Mouse (Mus musculus) heart, embryonic 14.5 days (tissue): ENCODE measurements at regions not wholly inside any gene's neighbourhood (a gene's known extent, or its start where the extent isn't known, plus 50 kb on each side); places are given as distances from the start of the nearest gene placed in this dataset.

ENCODE experiments used
- ATAC-seq: fragments of 200-750 bp; cut with Nextera tagmentation; 2 replicates; pipeline ENCODE4 v1.8.0; 2017; ENCODE audit warnings: low read depth, moderate TSS enrichment; ENCODE audit not compliant: insufficient number of reproducible peaks, insufficient read depth, low FRiP score
- H3K27ac ChIP-seq, 2 experiments: fragments of 200-500 bp in 1 of 2; fragments of 300-500 bp in 1 of 2; sonication (generic) in 1 of 2; replicated peaks in 1 of 2; 2 replicates each; pipeline ENCODE4 v1.5.1; 2012 to 2014; ENCODE audit warnings: low read depth in 2 of 2, low read length in 2 of 2, control low read depth in 1 of 2, mild to moderate bottlenecking in 1 of 2, mixed read lengths in 1 of 2; ENCODE audit not compliant: control insufficient read depth in 1 of 2, insufficient read depth in 1 of 2
- H3K27me3 ChIP-seq: fragments of 300-500 bp; sonication (generic); 2 replicates; pipeline ENCODE4 v1.6.1; 2014; ENCODE audit warnings: mild to moderate bottlenecking, low read length, control low read depth; ENCODE audit not compliant: control insufficient read depth, insufficient read depth
- H3K36me3 ChIP-seq: fragments of 300-500 bp; sonication (generic); 2 replicates; pipeline ENCODE4 v1.6.1; 2014; ENCODE audit warnings: mild to moderate bottlenecking, control low read depth, low read length, mixed read lengths; ENCODE audit not compliant: control insufficient read depth, insufficient read depth
- H3K4me1 ChIP-seq, 2 experiments: fragments of 200-500 bp in 1 of 2; fragments of 300-500 bp in 1 of 2; sonication (generic) in 1 of 2; 2 replicates each; pipeline ENCODE4 v1.6.1; 2012 to 2014; ENCODE audit warnings: low read length in 2 of 2, control low read depth in 1 of 2, mixed read lengths in 1 of 2; ENCODE audit not compliant: control insufficient read depth in 2 of 2, insufficient read depth in 2 of 2
- H3K4me2 ChIP-seq: fragments of 300-500 bp; sonication (generic); 2 replicates; pipeline ENCODE4 v1.6.1; 2014; ENCODE audit warnings: mild to moderate bottlenecking, low read length
- H3K4me3 ChIP-seq, 2 experiments: fragments of 200-500 bp in 1 of 2; fragments of 300-500 bp in 1 of 2; sonication (generic) in 1 of 2; 2 replicates each; pipeline ENCODE4 v1.5.1; 2012 to 2014; ENCODE audit warnings: low read length in 2 of 2, mild to moderate bottlenecking in 2 of 2, control low read depth in 1 of 2, low read depth in 1 of 2, moderate library complexity in 1 of 2; ENCODE audit not compliant: control insufficient read depth in 1 of 2, insufficient read depth in 1 of 2
- H3K9ac ChIP-seq: fragments of 300-500 bp; sonication (generic); 2 replicates; pipeline ENCODE4 v1.6.1; 2014; ENCODE audit warnings: mild to moderate bottlenecking, low read length
- H3K9me3 ChIP-seq: fragments of 300-500 bp; sonication (generic); 2 replicates; pipeline ENCODE4 v1.6.1; 2016; ENCODE audit warnings: low read length, control low read depth; ENCODE audit not compliant: control insufficient read depth
- WGBS: fragments of 180-500 bp; shearing (Covaris S2); extraction: QIAGEN DNeasy Blood & Tissue Kit; methylation state at CpG from one replicate; pipeline ENCODE4 v1.1.7; 2014; 5-methylcytosine and 5-hydroxymethylcytosine counted together

DNA sequence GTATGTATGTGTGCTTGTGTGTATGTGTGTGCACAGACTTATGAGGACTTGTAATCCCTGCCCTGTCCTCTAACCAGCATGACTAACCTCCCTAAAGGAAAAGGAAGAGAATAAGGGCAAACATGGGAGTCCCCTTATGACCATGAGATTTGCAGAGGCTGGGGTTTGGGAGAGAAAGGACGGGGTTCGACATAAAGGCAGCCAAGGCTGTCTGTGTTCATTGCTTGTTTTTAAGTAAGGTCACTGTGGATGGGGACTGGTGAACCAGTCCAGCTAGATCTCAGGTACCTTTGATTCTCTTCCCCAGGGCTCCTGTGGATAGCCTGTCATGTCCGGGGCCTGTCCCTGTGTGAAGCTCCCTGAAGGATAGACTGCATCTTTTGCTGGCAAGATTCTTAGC is 55.6 kb downstream of the Irf2bp2 start:
- Histone ChIP-seq H3K9ac (no peak overlapping the region), H3K4me1 (peaks cover 47 to 59% of the 10 kb centered on the region in 2 experiments), H3K27ac (peak overlapping the region; percentile 34 to 99)

GRCm38 (mm10) chr8:126536928-126537618 is 56.7 kb downstream of the Irf2bp2 start:
- ATAC-seq: peak; percentile 51
- H3K27ac ChIP-seq: peak overlapping the region; percentile 99
- H3K4me2 ChIP-seq: peak overlapping the region; percentile 57
- no peaks in the 10 kb centered on the region for H3K9me3 ChIP-seq
- no peaks in the 10 kb centered on the region for H3K27me3 ChIP-seq
- peaks cover 43 to 58% of the 10 kb centered on the region in 2 experiments for H3K4me1 ChIP-seq
- H3K4me3 ChIP-seq: 0 out of 4 replicates have a peak overlapping the region, but pooled peaks have one; percentile 3 to 11
- H3K9ac ChIP-seq: peak overlapping the region; percentile 68
- no peaks in the 10 kb centered on the region for H3K36me3 ChIP-seq
- 1% methylated on average over 6 of the region's 6 CpGs for WGBS

More for the DNA sequence above, 55.6 kb downstream of the Irf2bp2 start:
- WGBS: 53% methylated on average over 3 of the region's 3 CpGs
- Histone ChIP-seq H3K4me2 (no peak overlapping the region; the same call in 1 of the 2 replicates), H3K9me3 (no peaks in the 10 kb centered on the region), H3K4me3 (no peak overlapping the region), H3K36me3 (no peaks in the 10 kb centered on the region), H3K27me3 (no peaks in the 10 kb centered on the region)
- ATAC-seq: no peak

DNA sequence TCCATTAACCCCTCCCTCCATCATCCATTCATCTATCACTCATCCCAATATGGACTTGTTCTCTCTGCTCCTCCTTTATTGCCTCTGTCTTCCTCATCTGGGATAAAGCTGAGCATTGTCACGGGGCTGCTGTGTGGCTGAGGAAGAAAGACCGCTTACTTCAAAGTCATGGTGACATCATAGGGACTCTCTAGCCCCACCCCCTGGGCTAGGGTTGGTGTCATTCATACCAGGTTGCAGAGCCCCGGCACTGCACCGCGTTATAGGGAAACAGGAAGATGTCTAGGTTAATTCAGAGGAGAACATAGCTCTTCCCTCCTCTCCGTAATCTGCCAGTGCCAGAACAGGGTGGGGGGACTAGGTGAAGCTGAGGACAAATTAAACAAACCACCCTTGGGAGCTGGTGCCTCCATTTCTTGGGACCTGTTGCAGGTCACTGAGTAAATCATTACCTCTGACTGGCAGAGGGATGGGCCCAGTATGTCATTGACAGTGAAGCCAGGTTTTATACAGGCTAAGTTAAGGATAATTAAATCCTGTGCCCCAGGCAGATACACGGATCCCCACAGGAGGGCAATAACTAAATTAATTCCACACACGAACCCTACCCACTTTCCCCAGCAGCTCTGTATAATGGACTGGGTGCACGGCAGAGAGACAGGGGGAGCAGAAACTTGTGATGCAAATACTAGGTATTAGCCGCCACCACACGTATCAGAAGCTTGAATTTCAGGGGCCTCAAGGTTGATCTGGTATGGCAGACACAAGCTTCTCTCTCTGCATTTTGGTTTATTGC is 57.5 kb downstream of the Irf2bp2 start:
- ATAC-seq: no peak
- Histone ChIP-seq H3K4me2 (peak overlapping the region; percentile 57), H3K27me3 (no peaks in the 10 kb centered on the region), H3K9me3 (no peaks in the 10 kb centered on the region), H3K4me1 (peaks cover 47 to 62% of the 10 kb centered on the region in 2 experiments), H3K27ac (peak overlapping the region; percentile 99), H3K9ac (peak overlapping the region; percentile 68), H3K36me3 (no peaks in the 10 kb centered on the region), H3K4me3 (no peak overlapping the region)
- 27% methylated on average over 11 of the region's 11 CpGs for WGBS

GRCm38 (mm10) chr8:126532284-126532974 is 57.6 kb upstream of the Tarbp1 start:
- H3K4me3 ChIP-seq: no peak overlapping the region
- H3K27me3 ChIP-seq: no peaks in the 10 kb centered on the region
- H3K9ac ChIP-seq: no peak overlapping the region
- ATAC-seq: no peak
- H3K27ac ChIP-seq: peak overlapping the region in 1 of 2 experiments; percentile 52; a peak in 2 of 4 replicates
- 28% methylated on average over 7 of the region's 7 CpGs for WGBS
- H3K4me2 ChIP-seq: no peak overlapping the region
- peaks cover 46 to 52% of the 10 kb centered on the region in 2 experiments for H3K4me1 ChIP-seq
- H3K9me3 ChIP-seq: no peaks in the 10 kb centered on the region
- no peaks in the 10 kb centered on the region for H3K36me3 ChIP-seq

- Histone ChIP-seq H3K9me3 (no peaks in the 10 kb centered on the region), H3K36me3 (no peaks in the 10 kb centered on the region), H3K27me3 (no peaks in the 10 kb centered on the region), H3K27ac (peak overlapping the region; percentile 2 to 52; a peak in 1 of 4 replicates), H3K4me3 (no peak overlapping the region), H3K9ac (no peak overlapping the region), H3K4me1 (peaks cover 49 to 53% of the 10 kb centered on the region in 2 experiments), H3K4me2 (no peak overlapping the region)
- 30% methylated on average over 7 of the region's 7 CpGs for WGBS
- no peak for ATAC-seq
Observed at GRCm38 (mm10) chr8:126531459-126531858, 56.6 kb upstream of the Tarbp1 start.

DNA sequence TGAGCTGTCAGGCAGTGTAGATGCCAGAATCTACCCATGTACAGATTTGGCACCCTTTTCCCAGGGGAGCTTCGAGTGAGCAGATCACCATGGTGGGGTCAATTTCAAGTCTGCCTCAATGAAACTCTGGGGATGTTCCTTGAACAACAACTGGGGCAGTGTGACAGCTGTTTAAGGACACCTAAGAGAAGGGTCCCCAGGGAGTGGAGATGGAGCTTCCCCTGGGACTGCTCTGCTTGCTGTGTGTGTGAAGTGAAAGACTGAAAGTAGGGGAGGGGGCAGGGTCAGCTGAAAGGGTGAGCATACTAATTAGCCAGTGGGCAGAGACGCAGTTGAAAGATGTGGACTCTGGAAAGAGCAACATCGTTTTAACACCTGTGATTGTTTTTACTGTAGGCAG is 54.5 kb upstream of the Tarbp1 start:
- Histone ChIP-seq H3K4me1 (peaks cover 56 to 65% of the 10 kb centered on the region in 2 experiments), H3K36me3 (no peaks in the 10 kb centered on the region), H3K9me3 (no peaks in the 10 kb centered on the region), H3K27ac (no peak overlapping the region), H3K27me3 (no peaks in the 10 kb centered on the region), H3K9ac (no peak overlapping the region), H3K4me3 (no peak overlapping the region), H3K4me2 (no peak overlapping the region)
- ATAC-seq: no peak
- 66% methylated on average over 3 of the region's 3 CpGs for whole genome bisulfite sequencing

GRCm38 (mm10) chr8:126528434-126529080 is 53.7 kb upstream of the Tarbp1 start:
- 48% methylated on average over 9 of the region's 9 CpGs for WGBS
- 0 out of 2 replicates have a peak overlapping the region, but pooled peaks have one; percentile 6 for H3K9ac ChIP-seq

More at GRCm38 (mm10) chr8:126528434-126529080, 53.7 kb upstream of the Tarbp1 start:
- Histone ChIP-seq H3K36me3 (no peaks in the 10 kb centered on the region), H3K4me1 (peaks cover 62 to 73% of the 10 kb centered on the region in 2 experiments), H3K27ac (peak overlapping the region in 1 of 2 experiments; percentile 93; a peak in 2 of 4 replicates), H3K9me3 (no peaks in the 10 kb centered on the region), H3K4me2 (no peak overlapping the region), H3K27me3 (no peaks in the 10 kb centered on the region), H3K4me3 (no peak overlapping the region)
- ATAC-seq: no peak
